Mouse (Mus musculus) megakaryocyte, embryonic 14.5 days (primary cell): ENCODE data around the gene Eppin.

Source experiments
- FLI1 ChIP-seq: IDR thresholded peaks from 2 replicates; pipeline ENCODE4 v1.6.1; 2012; ENCODE audit warnings: low read length, inconsistent platforms, mixed read lengths
- GATA1 ChIP-seq: IDR thresholded peaks from 3 replicates; pipeline ENCODE4 v1.6.1; 2012; ENCODE audit warnings: mixed read lengths, low read length, inconsistent platforms, borderline replicate concordance

DNA sequence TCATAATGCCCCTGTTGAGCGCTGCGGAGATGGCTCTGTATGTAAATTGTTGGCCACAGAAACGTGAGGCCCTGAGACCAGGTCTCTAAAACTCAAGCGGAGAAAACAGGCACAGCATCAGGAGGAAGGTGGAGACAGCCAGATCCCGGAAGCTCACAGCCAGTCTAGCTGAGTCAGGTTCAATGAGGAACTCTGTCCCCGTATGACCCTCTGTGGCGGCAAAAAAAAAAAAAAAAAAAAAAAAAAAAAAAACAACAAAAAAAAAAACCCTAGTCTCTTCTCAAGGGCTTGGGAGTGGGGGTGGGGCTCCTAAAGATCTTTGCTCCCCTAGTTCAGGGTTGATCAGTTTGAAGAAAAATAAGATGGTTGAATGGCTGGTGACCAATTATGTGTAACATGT lies 47.7 kb upstream of the Eppin start:
- TF ChIP-seq GATA1 (no peak), FLI1 (no peak)
